Mouse (Mus musculus): ENCODE results near the gene Vamp1. TPM values are rescaled to one million over a fixed set of nuclear protein-coding genes. Genes with fewer than 3 reads are reported as not detected.

The Vamp1 gene
- 9.4 and 14.3 TPM in 2 replicates for polyA plus RNA-seq (2011; ENCODE audit: insufficient read depth, insufficient read length, low read depth, missing spikeins)

DNA sequence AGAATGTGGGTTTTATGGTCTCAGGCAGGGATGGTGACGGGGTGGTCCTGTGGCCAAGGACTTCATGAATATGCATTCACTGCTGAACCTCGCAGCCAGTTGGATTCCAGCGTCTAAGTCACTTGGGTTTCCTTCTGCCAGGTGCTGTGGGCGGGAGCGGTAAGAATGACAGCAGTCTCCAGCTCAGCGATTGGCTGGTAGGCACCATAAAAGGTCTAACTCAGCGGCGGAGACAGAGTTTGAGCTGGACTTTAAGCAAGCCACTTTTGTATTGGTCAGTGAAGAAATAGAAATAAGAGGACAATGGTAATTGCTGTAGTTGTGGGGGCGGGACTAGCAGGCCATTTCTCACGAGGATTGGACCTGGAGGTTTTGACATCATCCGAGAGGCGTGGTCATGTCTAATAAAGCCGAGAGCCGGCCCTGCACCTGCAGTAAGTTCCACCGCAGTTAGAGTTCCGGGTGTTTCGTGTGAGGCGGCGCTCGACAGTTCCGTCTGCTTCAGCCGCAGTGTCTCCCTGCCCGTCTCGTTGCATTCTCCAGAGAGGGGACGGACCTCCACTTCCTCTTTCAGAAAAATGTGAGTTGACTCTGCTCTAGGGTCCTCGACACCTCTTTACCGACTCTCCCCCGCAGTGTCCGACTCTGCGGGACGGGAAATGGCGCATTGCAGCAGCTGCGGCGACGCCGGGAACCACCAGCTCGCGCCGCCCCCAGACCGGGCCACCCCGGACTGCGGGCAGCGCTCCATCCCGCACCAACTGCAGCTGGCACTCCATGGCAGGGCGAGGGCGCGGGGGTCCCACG lies at the start of gene Vamp1:
Gene Vamp1 (plus strand): TSS at position 404 of the 807 bp plus-strand sequence.
- TF ChIP-seq POLR2A (IDR thresholded peaks at IDR 0.05; ENCODE audit: insufficient read depth, low read length) (peak; percentile 92), EP300 (IDR thresholded peaks at IDR 0.05; ENCODE audit: insufficient read depth, low read depth, low read length) (peak; percentile 63; the same call in 1 of the 2 replicates), CTCF (IDR thresholded peaks at IDR 0.05; ENCODE audit: low read depth, low read length) (no peak)
- Histone ChIP-seq H3K9ac (ENCODE audit: low read depth, poor library complexity, severe bottlenecking) (peak within 1 kb of the TSS; percentile 73), H3K36me3 (ENCODE audit: control insufficient read depth, insufficient read depth, low read length, poor library complexity, severe bottlenecking) (no peaks in the 10 kb centered on the region), H3K9me3 (replicated peaks; ENCODE audit: control insufficient read depth, insufficient read depth, low read length, poor library complexity, severe bottlenecking) (no peaks in the 10 kb centered on the region), H3K27me3 (ENCODE audit: control insufficient read depth, insufficient read depth, low read length, poor library complexity, severe bottlenecking) (no peaks in the 10 kb centered on the region), H3K4me3 (ENCODE audit: low read depth, low read length) (peak within 1 kb of the TSS; percentile 91), H3K27ac (ENCODE audit: insufficient read depth, low read length) (no peak within 1 kb of the TSS), H3K4me1 (ENCODE audit: control insufficient read depth, insufficient read depth, low read length) (no peaks in the 10 kb centered on the region)

DNA sequence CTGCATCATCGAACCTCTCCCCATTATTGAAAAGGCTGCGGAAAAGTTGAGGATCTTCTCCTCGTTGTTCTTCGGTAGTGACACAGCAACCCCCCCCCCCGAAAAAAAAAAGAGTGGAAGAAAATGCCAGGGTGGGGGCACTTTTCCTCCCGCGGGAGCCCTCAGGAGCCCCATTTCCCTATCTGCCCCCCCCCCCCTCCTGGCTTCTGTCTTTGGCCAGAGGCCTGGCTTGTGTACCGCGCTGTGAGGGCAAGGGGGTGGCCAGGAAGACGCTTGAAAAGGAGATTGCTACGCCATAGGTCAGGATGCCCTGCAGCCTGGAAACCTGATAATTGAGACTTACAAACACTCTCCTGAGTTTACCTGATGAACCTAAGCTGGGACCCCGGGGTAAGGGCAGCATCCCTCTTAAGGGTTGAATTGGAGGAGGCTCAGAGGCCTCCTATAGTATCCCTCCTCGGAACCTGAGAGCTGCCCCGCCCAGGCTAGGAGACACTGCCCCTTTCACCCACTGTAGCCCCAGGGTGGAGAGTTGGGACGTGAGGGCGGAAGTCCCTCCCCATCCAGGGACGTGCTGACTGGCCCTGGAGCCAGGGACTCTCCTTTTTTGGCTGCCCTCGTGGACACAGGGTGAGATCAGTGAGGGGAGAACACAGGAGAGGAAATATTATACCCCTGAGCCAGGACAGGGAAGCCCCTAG lies 49.1 kb upstream of the Vamp1 start, which contains the start of gene Gapdh:
Gene Gapdh (minus strand): TSS at position 417 of the 701 bp plus-strand sequence.
- peak within 1 kb of the TSS; percentile 87 for H3K9ac ChIP-seq (ENCODE audit: low read depth, poor library complexity, severe bottlenecking)
- peaks cover 5% of the 10 kb centered on the region for H3K4me1 ChIP-seq (ENCODE audit: control insufficient read depth, insufficient read depth, low read length)
- H3K9me3 ChIP-seq (replicated peaks; ENCODE audit: control insufficient read depth, insufficient read depth, low read length, poor library complexity, severe bottlenecking): no peaks in the 10 kb centered on the region
- H3K27ac ChIP-seq (ENCODE audit: insufficient read depth, low read length): peak within 1 kb of the TSS; percentile 82
- H3K4me3 ChIP-seq (ENCODE audit: low read depth, low read length): peak within 1 kb of the TSS; percentile 96
- H3K27me3 ChIP-seq (ENCODE audit: control insufficient read depth, insufficient read depth, low read length, poor library complexity, severe bottlenecking): no peaks in the 10 kb centered on the region
- TF ChIP-seq POLR2A (IDR thresholded peaks at IDR 0.05; ENCODE audit: insufficient read depth, low read length): no peak
- peaks cover 59% of the 10 kb centered on the region for H3K36me3 ChIP-seq (ENCODE audit: control insufficient read depth, insufficient read depth, low read length, poor library complexity, severe bottlenecking)

DNA sequence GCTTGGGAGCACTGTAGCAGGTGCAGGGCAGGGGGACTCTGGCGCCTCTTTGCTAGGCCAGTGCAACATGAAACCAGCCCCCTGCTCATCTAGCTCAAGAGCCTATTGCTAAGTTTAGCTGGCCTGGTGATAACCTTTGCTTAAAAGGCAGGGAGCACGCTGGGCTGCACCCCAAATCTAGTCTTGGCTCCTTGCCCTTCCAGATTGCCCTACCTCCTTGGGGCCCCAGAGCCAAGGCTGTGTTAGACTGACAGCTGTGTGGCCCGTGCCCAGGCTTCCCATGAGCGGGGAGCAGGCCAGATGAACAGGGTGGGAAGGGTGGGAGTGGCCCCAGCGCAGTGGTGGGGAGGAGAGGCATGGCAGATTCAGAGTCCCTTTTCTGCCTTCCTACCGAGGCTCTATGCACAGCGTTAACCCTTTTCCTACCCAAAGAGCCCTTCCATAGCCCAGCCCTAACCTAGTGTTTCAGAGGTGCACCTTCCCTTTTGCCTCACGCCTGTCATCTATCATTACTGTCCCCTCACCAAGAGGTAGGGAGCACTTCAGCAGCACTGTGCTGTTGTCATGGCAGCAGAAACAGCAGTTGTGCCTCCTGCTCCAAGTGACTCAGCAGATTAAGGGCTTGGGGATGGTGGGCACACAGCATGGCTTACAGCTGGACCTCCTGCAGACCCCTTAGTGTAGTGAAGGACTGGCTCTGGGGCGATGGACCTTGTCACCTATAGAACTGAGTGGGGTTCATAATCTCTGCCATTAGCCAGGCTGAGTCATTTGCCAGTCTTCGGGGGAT lies 48.3 kb upstream of the Vamp1 start:
- Histone ChIP-seq H3K27me3 (ENCODE audit: control insufficient read depth, insufficient read depth, low read length, poor library complexity, severe bottlenecking) (no peaks in the 10 kb centered on the region), H3K9ac (ENCODE audit: low read depth, poor library complexity, severe bottlenecking) (peak overlapping the region; percentile 87), H3K4me1 (ENCODE audit: control insufficient read depth, insufficient read depth, low read length) (peaks cover 8% of the 10 kb centered on the region), H3K27ac (ENCODE audit: insufficient read depth, low read length) (peak overlapping the region; percentile 78), H3K4me3 (ENCODE audit: low read depth, low read length) (peak overlapping the region; percentile 76), H3K36me3 (ENCODE audit: control insufficient read depth, insufficient read depth, low read length, poor library complexity, severe bottlenecking) (peaks cover 68% of the 10 kb centered on the region), H3K9me3 (replicated peaks; ENCODE audit: control insufficient read depth, insufficient read depth, low read length, poor library complexity, severe bottlenecking) (no peaks in the 10 kb centered on the region)
- TF ChIP-seq POLR2A (IDR thresholded peaks at IDR 0.05; ENCODE audit: insufficient read depth, low read length) (no peak), EP300 (IDR thresholded peaks at IDR 0.05; ENCODE audit: insufficient read depth, low read depth, low read length) (no peak), CTCF (IDR thresholded peaks at IDR 0.05; ENCODE audit: low read depth, low read length) (no peak)

DNA sequence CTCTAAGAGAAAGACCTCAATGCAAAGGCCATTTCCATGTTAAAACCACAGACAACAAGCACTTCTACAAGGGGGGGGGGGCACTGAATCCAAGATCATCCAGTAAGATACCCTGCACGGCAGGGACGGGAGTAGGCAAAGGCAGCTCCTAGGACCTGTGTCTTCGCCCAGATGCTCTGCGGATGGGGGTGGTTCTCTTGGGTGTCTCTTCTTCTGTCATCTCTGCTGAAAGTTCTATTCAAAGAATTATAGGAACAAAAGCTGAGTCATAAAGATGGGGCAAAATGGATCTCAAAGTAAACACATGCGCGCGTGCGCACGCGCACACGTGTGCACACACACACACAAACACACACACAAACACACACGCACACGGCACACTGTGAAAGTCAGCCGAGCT lies 47.3 kb upstream of the Vamp1 start:
- Histone ChIP-seq H3K27ac (ENCODE audit: insufficient read depth, low read length) (peak overlapping the region; percentile 77; the same call in 1 of the 2 replicates), H3K9me3 (replicated peaks; ENCODE audit: control insufficient read depth, insufficient read depth, low read length, poor library complexity, severe bottlenecking) (no peaks in the 10 kb centered on the region), H3K9ac (ENCODE audit: low read depth, poor library complexity, severe bottlenecking) (no peak overlapping the region), H3K36me3 (ENCODE audit: control insufficient read depth, insufficient read depth, low read length, poor library complexity, severe bottlenecking) (peaks cover 67% of the 10 kb centered on the region), H3K4me1 (ENCODE audit: control insufficient read depth, insufficient read depth, low read length) (peaks cover 8% of the 10 kb centered on the region), H3K4me3 (ENCODE audit: low read depth, low read length) (no peak overlapping the region), H3K27me3 (ENCODE audit: control insufficient read depth, insufficient read depth, low read length, poor library complexity, severe bottlenecking) (no peaks in the 10 kb centered on the region)
- TF ChIP-seq POLR2A (IDR thresholded peaks at IDR 0.05; ENCODE audit: insufficient read depth, low read length) (no peak), EP300 (IDR thresholded peaks at IDR 0.05; ENCODE audit: insufficient read depth, low read depth, low read length) (no peak), CTCF (IDR thresholded peaks at IDR 0.05; ENCODE audit: low read depth, low read length) (no peak)

DNA sequence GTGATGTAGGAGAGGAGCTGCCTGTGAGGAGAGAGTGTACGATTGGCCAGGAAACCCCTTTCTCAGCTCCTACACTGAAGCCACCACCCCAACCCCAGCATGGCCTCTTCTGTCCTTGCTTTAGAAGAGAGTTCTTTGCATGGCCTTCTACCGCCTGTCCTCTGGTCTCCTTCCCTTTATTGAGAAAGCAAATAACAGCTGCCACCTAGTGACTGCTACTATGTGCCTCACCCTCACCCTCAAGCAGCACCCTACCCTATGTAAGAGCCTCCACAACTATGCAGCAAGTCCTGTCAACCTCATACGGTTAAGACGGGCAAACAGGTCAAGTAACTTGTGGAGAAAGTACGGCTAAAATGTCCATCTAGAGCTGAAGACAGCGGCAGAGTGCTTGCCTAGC lies 45.2 kb upstream of the Vamp1 start:
- TF ChIP-seq CTCF (IDR thresholded peaks at IDR 0.05; ENCODE audit: low read depth, low read length) (no peak), POLR2A (IDR thresholded peaks at IDR 0.05; ENCODE audit: insufficient read depth, low read length) (no peak), EP300 (IDR thresholded peaks at IDR 0.05; ENCODE audit: insufficient read depth, low read depth, low read length) (no peak)
- Histone ChIP-seq H3K4me3 (ENCODE audit: low read depth, low read length) (no peak overlapping the region), H3K9me3 (replicated peaks; ENCODE audit: control insufficient read depth, insufficient read depth, low read length, poor library complexity, severe bottlenecking) (no peaks in the 10 kb centered on the region), H3K4me1 (ENCODE audit: control insufficient read depth, insufficient read depth, low read length) (peaks cover 11% of the 10 kb centered on the region), H3K9ac (ENCODE audit: low read depth, poor library complexity, severe bottlenecking) (no peak overlapping the region), H3K27me3 (ENCODE audit: control insufficient read depth, insufficient read depth, low read length, poor library complexity, severe bottlenecking) (no peaks in the 10 kb centered on the region), H3K27ac (ENCODE audit: insufficient read depth, low read length) (no peak overlapping the region), H3K36me3 (ENCODE audit: control insufficient read depth, insufficient read depth, low read length, poor library complexity, severe bottlenecking) (peaks cover 59% of the 10 kb centered on the region)

All from ES-Bruce4 (cell line).